Mouse (Mus musculus) urinary bladder, adult 2 months (tissue): Measurements from ENCODE around the gene Kazald1. TPM values are rescaled to one million over a fixed set of nuclear protein-coding genes. Genes with fewer than 3 reads are reported as not detected.
"Not testable (repeated sequence)": the region's sequence is repeated elsewhere in the genome, so short reads cannot be mapped to it uniquely, and the experiment has no call there.

Experiments
- DNase-seq: peaks from one replicate; pipeline ENCODE4 v3.0.0; 2022; ENCODE audit warnings: low spot score
- polyA plus RNA-seq: library from polyadenylated mRNA; depleted of rRNA; stranded (reverse); fragments of >200 nt; gene quantifications from 2 replicates; pipeline ENCODE4 v1.2.3, GENCODE M21; 2012; rRNA removed

Kazald1 gene
- polyA plus RNA-seq: 24.9 and 25.1 TPM in 2 replicates

DNA sequence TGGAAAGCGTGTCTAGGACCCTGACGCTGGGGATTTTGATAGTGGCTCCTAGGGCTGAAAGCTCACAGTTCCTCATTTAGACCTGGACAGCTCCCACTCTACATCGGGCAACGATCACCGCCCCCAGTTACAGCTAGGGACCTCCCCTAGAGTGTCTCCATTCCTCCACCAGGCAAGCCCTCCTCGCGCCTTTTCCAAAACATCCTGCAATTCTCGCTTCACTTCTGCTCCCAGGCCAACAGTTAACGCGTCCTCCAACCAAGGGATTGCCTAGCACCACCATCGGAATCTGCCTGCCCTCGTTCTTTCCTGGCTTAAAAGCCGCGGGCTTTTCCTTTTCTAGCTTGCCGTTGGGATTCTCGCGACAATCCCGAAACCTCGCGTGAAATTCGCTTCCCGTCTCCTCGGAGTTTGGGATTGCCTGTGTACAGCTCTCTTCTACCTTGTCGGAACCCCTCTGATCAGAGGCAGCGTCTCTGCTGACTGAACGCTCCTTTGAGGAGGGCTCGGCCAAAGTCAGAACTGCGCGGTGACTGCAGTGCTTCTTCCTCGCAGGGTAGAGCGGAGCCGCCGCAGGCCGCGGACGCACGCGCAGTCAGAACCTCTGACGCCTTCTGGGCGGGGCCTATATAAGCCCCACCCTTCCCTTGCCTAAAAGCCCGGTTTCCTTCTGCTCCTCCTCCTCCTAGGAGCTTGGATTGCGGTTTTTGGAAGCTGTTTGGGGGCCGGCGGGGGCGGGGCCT, at the start of gene Kazald1:
Kazald1 (plus strand) TSS at position 662 of the 743 bp plus-strand sequence.
- DNase-seq: peak; percentile 92

DNA sequence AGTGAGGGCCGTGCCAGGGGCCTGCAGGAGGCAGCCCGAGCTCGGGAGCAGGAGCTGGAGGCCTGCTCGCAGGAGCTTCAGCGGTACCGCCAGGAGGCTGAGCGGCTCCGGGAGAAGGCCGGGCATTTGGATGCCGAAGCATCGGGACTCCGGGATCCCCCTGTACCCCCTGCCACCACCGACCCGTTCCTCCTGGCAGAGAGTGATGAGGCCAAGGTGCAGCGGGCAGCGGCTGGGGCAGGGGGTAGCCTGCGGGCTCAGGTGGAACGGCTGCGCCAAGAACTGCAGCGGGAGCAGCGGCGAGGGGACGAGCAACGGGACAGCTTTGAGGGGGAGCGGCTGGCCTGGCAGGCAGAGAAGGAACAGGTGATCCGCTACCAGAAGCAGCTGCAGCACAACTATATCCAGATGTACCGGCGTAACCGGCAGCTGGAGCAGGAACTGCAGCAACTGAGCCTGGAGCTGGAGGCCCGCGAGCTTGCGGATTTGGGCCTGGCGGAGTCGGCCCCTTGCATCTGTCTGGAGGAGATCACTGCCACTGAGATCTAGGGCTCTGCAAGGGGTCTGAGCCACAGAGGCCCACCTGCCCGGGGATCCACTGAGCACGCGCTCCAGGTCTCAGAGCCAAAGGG, 49.0 kb upstream of the Kazald1 start:
- DNase-seq: no peak

DNA sequence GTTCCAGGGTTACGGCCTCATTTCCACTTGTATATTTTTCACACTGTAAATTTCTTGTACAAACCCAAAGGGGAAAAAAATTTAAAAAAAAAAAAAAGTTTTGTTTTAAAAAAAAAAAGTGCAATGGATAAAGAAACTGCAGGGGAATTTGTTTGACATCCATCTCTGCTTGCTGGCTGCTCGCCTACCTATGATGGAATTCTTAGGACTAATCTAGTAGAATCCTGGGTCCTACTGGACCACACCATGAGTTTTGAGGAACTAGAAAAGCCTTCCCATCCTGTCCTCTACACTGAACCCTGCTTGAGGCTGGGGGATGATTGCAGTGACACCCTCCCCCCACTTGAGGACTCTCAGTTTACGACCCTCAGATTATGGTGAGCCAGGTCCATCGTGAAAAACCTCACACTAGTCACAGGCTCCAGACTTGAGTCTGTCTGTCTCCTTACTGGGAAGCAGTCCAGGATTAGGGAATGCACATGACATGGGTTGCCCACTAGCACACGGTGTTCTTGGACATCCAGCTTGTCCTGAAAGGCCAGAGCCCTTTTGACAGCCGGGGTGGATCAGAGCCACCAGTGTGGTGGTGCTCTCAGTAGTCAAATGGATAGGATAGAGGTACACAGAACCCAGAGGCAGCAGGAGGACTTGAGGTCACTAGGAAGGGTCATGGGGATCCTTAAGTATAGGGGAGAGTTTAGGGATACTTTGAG, 47.9 kb upstream of the Kazald1 start:
- no peak for DNase-seq

DNA sequence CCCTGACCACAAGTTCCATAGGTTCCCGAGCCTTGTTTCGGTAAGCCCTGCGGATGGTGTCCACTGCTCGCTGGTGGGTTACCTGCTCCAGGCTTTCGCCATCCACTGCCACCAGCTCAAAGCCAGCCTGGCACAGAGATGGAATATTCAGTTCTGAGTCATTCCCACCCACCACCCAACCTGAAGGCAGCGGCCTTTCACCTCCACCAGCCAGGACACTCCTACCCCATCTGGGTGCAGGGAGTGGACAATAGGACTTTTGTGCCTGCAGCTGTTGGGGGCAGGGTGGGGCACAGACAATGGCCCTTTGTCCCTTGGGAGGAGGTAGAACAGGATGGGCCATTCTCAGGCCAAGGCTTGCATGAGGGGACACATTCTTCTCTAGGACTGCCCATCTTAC, 47.2 kb upstream of the Kazald1 start:
- DNase-seq: no peak

DNA sequence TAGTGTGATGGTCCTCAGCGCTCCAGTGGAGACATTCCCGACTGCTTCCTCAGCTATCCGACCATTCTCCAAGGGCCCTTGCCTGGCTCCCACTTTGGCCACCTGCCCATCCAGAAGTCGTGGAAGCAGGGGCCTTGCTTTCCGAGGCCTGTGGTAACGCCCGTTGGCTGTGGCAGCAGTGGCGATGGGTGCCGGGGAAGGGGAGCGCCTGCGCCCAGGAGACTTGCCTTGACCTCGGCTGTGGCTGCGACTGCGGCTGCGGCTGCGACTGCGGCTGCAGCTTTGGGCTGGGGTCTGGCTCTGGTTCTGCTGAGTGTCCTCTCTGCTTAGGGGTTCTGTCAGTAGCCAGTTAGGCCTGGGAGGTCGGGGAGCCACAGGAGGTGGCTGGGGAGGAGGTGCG, 46.3 kb upstream of the Kazald1 start:
- DNase-seq: no peak

DNA sequence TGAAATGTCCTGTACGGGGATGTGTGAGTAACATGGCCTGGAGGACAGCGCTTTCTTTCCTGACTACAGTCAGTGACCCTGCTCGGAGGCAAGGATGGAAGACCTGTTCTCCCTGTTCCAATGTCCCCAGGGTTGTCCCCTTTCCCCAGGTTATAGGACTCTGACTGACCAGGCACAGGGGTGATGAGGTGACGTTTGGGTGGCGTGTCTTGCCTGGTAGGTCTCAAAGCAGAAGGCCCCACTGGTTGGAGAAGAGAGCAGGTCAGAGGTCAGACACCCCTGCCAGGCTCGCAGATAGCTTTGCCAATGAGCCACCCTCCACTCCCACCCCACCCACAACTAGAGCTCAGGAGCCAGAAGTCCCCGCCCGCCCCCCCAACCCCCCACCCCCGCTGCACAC, 45.5 kb upstream of the Kazald1 start:
- DNase-seq: no peak

DNA sequence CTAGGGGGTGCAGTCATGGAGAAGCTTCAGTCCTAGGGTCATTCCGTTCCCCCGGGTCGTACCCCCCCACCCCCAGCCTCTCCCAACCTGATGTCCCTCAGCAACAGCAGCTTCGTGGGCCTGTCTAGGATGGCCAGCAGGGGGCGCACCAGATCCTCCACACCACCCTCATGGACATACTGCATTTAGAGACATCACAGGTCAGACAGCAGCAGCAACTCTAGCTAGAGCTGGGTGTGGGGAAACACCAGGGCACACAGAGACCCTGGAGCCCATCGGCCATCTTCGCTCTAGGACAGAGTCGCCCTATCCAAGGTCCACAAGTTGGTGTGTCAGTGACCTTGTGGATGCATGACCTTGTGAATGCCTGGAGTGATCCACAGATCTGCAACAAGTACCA, 44.9 kb upstream of the Kazald1 start:
- no peak for DNase-seq

DNA sequence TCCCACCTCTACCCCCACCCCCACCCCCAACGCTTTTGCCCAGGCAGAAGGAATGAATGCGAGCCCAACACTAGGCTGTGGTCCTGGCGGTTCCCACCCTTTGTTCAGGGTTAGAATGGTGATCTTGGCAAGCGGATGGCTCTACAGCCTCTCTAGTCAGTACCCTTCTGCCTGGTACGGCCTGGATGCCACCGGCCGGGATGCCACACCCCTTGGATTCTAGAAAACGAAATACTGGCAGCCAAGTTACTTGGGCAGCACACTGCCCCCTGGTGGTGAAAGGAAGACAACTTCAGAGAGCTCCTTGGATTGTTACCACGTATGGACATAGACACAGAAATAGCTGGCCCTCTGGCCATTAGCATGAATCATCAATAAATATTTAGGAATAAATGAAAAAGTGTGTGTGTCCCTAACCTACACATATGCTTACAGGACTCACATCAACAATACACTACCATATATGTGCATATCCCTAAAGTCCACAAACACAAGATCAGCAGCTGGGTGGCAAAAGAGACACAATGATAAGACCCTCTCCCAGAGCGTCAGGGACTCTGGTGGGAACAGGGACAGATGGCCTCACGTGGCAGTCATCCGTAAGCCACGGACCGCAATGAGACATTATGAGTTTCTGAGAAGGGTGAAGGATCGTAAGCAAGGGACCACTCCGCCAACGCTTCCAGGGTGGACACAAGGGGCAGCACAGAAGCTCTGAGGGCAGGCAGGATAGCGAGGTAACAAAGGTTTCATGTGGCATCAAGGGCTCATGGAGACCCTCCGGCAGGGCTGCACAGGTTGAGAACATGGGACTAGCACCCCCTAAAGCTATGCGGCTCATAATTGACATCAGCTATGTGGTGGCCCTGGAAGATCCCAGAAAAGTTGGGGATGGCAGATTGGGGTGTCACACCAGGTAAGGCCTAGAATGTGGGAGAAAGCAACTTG, 44.0 kb upstream of the Kazald1 start:
- DNase-seq: no peak

DNA sequence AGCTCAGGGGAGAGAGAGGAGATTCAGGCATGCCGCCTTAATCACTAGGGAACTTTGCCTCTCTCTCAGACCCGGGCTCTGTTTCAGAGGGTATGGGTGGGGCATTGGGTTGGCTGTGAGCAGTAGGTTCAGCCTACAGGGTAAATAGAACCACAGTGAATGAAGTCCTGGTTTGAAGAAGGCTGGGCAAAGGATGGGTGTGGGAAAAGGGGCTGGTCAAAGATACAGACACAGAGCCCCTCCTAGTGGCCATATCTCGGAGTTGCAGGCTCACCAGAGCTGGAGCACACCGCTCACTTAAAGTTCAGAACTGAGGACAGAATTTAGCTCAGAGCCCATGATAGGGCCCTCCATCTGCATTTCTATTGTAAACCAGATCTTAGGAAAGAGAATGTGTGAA, 43.3 kb upstream of the Kazald1 start:
- no peak for DNase-seq

DNA sequence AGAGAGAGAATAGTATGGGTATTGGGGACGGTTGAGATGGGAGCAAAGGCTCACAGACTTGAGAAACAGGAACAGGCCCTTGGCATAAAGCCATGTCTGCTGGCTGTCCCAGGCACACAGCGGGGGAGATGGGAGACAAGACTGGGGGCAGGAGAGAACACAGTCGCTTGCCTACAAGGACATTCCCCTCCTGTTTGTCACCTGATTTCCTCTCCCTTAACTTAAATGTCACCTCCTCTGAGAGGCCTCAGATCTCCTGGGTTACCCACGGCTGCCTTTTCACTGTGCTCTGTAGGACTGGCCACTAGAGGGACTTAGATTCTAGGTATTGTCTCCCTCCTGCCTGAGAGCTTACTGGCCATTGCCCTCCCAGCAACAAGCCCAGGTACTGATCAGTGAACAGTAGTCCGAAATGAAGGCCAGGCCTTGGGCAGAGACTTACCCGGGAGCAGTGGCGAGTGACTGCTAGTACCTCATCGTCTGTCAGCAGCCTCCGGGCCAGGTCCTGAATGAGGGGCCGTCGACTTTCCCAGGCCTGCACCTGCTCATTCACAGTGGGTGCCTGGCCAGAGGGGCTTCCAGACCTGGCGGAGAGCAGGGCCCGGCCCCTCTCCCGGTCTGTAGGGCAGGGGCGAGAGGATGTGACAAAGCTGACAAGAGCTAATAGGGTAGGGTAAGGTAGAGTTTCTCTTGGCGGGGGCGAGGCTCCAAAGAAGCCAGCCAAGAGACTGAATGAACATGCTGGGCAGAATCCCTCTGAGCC, 42.3 kb upstream of the Kazald1 start:
- DNase-seq: no peak

DNA sequence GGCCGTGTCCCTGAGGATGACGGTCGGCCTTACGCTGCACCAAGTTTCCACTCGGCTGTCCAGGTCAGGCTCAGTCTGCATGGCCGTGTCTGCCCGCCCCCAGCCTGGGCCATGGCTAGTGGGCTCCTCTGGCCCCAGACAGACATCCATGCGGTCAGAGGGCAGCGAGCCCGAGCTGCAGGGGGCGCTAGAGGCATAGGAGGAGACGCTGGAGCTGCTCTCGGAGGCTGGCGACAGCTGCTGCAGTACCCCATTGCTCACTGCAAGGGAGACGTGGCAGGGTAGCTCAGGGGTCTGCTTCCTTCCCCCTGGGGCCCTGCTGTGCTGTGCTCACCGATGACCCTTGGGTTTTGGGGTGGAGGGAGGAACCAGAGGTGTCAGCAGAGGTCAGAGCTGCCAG, 38.2 kb upstream of the Kazald1 start:
- no peak for DNase-seq

DNA sequence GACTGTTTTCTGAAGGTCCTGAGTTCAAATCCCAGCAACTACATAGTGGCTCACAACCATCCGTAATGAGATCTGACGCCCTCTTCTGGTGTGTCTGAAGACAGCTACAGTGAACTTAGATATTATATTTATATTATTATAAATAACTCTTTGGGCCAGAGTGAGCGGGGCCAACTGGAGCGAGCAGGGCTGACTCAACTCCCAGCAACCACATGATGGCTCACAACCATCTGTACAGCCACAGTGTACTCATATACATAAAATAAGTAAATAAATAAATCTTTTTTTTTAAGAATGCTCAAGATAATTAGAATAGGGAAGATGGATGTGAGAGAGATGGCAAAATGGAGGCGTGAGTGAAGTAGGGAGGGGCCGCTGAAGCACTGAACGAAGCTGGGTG, 36.8 kb upstream of the Kazald1 start:
- not testable (repeated sequence) for DNase-seq

DNA sequence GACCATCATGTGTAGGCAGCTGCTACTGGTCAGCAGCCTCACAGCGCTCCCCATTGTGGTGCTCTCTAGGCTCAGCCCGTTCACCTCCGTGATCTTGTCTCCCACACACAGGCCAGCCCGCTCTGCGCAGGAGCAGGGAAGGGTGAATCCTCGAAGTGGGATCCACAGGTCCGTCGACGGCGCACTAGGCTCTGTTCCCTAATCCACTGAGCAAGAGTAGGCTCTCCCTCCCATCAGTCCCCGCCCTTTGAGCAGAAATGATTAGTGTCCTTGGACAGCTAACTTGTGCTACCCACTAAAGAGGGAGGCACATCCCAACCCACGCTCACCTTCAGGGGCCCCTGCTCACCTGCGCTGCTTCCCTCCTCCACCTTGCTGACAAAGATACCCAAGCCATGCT, 34.8 kb upstream of the Kazald1 start:
- DNase-seq: no peak

DNA sequence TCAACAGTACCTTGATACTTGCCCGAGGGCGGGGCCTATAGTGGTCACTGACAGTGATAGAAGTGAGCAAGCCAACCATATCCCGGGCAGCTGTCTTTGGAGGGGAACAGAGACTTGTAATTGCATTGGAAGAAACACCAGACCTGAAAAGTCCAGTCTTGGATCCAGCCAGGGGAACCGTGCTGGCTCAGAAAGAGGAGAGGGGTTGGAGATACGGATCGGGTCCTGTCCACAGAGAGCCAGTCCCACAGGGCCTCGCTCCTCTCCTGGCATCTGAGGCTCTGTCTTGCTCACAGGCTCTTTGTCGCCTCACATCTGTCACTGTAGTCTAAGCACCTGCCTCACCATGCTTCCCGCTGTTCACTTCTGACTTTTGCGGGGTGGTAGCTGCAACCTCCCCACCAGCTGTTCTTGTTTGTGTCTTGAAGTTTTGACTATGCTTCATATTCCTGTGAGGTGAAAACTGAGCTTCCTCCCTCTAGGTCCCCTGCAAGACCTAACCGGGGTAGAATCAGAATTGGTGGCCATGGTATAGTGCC, 30.6 kb upstream of the Kazald1 start:
- DNase-seq: no peak

DNA sequence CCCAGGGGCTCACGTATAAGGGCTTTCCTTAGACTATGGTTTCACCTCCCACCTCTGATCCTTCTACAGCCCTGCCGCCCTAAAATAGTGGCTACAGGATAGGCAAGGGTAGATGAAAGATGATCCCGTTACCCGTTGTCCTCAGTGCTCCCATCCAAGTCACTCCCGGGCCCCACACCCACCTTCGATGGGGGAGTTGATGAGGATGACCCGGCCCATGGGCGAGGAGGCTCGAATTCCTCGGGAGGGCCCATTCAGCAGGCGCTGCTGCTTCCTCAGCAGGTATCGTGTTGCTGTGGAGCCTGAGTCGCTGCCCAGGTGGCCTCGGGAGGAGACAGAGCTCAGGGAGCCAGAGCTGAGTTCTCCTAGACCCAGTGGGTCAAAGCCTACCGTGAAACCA, 29.8 kb upstream of the Kazald1 start:
- DNase-seq: no peak

DNA sequence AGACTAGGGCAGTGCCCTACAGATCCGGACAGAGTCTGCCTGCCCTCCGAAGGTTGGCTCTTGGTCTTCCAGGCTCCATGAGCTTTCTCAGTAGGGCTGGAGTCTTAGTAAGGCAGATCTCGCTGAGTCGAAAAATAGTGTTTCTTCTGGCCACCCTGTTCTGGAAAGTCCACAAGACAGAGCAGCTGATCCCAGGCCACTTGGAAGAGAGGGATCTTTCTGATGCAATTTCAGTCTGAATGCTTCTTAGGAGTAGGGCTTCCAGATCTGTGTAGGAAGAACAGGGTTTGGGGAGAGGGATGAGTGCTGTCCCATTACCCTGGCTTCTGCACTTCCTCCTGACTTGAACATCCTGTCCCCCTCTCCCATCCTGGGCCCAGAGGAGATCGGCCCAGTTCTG, 29.4 kb upstream of the Kazald1 start, which contains the start of gene Pdzd7:
Pdzd7 (minus strand) TSS at position 67 of the 400 bp plus-strand sequence.
- no peak for DNase-seq

DNA sequence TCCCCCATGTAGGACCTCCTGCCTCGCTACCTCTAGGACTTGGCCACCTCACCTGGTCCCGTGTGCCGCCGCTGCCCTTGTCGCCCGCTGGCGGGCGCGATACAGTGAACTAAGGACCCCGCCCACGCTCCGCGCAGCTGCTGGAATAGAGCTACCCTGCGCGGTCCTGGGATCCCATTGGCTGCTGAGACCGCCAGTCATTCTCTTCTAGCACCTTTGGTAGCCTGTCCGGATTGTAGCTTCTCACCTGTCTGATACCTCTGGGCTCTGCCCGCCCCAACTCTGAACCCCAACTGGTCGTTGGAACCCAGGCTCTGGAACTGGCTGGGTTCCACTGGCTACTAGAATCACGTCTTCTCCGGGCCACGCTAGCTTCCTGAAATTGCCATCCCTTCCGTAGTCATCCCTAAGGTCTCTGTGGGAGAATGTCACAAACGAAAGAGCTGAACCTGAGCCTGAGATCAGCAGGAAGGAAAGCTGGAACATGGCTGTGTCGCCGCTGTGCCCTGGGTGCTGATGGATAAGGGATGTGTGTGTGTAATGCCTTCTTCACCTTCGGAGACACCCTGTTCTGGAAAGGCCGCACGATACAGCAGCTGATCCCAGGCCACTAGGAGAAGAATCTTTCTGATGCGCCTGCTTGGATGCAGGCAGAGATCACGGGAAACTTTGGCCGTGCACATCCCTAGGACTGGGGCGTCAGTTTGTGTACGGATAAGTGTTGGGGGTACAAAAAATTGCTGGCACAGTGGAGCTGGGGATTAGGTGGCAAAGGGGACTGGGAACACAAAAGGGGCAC, 28.3 kb upstream of the Kazald1 start:
- DNase-seq: peak; percentile 70

DNA sequence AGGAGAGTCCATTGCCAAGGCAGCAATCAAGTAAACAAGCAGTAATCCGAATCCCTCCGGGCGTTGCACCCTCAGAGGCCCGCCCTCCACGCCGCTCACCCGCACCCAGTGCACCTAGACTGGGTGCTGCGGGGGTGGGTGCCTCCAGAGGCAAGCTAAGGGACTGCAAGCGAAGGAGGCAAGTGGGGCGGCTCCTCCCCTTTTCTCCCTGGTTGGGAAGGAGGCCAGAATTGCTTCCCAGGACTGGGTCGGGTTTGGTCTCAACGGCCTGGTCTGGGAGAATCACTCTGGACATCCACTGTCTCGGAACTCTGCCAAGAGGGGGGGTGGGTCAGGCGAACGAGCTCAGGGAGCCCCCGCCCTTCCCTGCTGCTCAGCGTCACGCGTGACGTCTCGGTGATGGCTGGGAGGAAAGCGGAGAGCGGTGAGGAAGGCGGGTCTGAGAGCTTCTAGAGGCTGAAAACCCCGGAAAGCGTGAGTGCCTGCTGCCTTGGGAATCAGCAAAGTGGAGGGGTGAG, 27.6 kb upstream of the Kazald1 start, which contains the start of gene Sfxn3:
Sfxn3 (plus strand) TSS at position 87 of the 518 bp plus-strand sequence.
- DNase-seq: peak; percentile 78

DNA sequence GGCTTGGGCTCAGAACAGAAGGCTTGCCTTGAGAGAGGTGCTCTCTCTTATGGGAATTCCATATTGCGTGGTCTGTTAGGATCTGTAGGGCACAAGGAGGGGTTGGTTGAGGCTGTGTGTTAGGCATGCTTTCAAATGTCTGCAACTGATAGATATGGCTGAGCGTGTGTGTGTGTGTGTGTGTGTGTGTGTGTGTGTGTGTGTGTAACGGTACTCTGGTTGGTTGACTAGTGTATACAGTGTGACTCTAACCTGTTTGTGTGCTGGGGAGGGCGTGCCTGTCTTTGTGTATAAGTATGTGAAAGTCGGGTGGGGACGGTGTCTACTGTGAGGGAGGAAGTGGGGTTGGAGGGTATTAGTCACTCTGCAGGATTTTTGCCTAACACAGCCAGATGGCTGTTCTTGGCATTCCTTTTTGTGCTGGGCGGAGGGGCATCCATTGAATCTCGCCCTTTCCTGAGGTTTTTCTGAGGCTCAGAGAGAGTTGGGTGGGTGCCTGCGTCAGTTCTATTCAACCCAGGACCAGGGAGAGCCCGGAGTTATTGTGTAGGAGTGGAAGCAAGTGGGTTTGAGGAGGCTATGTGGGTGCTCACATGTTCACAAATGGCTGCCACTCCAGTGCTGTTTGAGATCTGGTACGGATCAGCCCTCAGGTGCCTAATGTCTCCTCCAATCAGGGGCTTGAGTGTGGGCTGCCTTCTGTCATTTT, 27.0 kb upstream of the Kazald1 start:
- DNase-seq: no peak
